Mouse (Mus musculus): ENCODE measurements around the gene Zfp687. TPM values are rescaled to one million over a fixed set of nuclear protein-coding genes. Genes with fewer than 3 reads are reported as not detected.
A peak's percentile ranks its signal among the peaks of the same experiment; 100 is the strongest.

The Zfp687 gene
- 20.3 and 23.1 TPM in 2 replicates for total RNA-seq (2014; rRNA removed)
- 9.8 and 13.1 TPM in 2 replicates for polyA plus RNA-seq (2015; fragmentation: Nextera tagmentation; extraction: Ambion mirVana)

- Histone ChIP-seq H3K36me3 (ENCODE audit: insufficient read depth) (peaks cover 15% of the 10 kb centered on the region), H3K27ac (ENCODE audit: low read depth, low read length) (peak within 1 kb of the TSS; percentile 97), H3K9me3 (ENCODE audit: low read length) (no peaks in the 10 kb centered on the region), H3K4me2 (ENCODE audit: low read depth) (peak within 1 kb of the TSS; percentile 99), H3K4me1 (ENCODE audit: insufficient read depth) (peaks cover 12% of the 10 kb centered on the region), H3K27me3 (ENCODE audit: insufficient read depth, low read length) (no peaks in the 10 kb centered on the region), H3K4me3 (ENCODE audit: low read depth, low read length) (peak within 1 kb of the TSS; percentile 77), H3K9ac (peak within 1 kb of the TSS; percentile 76)
- TF ChIP-seq CTCF (IDR thresholded peaks at IDR 0.05; ENCODE audit: low read depth), result no peak
- DNase-seq (peak; percentile 99), ATAC-seq (peak; percentile 98)
- 2% methylated on average over 37 of the region's 37 CpGs for WGBS
Measured at GRCm38 (mm10) chr3:95015337-95015872, at the start of gene Zfp687. Gene Zfp687, minus strand, starts transcription at chr3:95015448.

GRCm38 (mm10) chr3:95063741-95064140, 48.5 kb upstream of the Zfp687 start:
- no peaks in the 10 kb centered on the region for H3K4me1 ChIP-seq (ENCODE audit: insufficient read depth)
- TF ChIP-seq CTCF (IDR thresholded peaks at IDR 0.05; ENCODE audit: low read depth), result no peak
- no peak overlapping the region for H3K4me3 ChIP-seq (ENCODE audit: low read depth, low read length)
- WGBS, result 93% methylated on average over 4 of the region's 4 CpGs
- H3K9me3 ChIP-seq (ENCODE audit: low read length), result no peaks in the 10 kb centered on the region
- H3K4me2 ChIP-seq (ENCODE audit: low read depth), result no peak overlapping the region
- no peak overlapping the region for H3K27ac ChIP-seq (ENCODE audit: low read depth, low read length)
- no peaks in the 10 kb centered on the region for H3K27me3 ChIP-seq (ENCODE audit: insufficient read depth, low read length)
- DNase-seq, result no peak
- no peak for ATAC-seq
- peaks cover 86% of the 10 kb centered on the region for H3K36me3 ChIP-seq (ENCODE audit: insufficient read depth)
- no peak overlapping the region for H3K9ac ChIP-seq

GRCm38 (mm10) chr3:95058078-95058477, 42.8 kb upstream of the Zfp687 start:
- Histone ChIP-seq H3K4me3 (ENCODE audit: low read depth, low read length) (no peak overlapping the region), H3K4me1 (ENCODE audit: insufficient read depth) (no peaks in the 10 kb centered on the region), H3K27me3 (ENCODE audit: insufficient read depth, low read length) (no peaks in the 10 kb centered on the region), H3K9ac (no peak overlapping the region), H3K36me3 (ENCODE audit: insufficient read depth) (peaks cover 54% of the 10 kb centered on the region), H3K27ac (ENCODE audit: low read depth, low read length) (no peak overlapping the region), H3K9me3 (ENCODE audit: low read length) (no peaks in the 10 kb centered on the region), H3K4me2 (ENCODE audit: low read depth) (no peak overlapping the region)
- DNase-seq (no peak), ATAC-seq (no peak)
- TF ChIP-seq CTCF (IDR thresholded peaks at IDR 0.05; ENCODE audit: low read depth), result no peak
- 79% methylated on average over 8 of the region's 8 CpGs for WGBS

GRCm38 (mm10) chr3:95056275-95056674, 41.0 kb upstream of the Zfp687 start:
- Histone ChIP-seq H3K4me1 (ENCODE audit: insufficient read depth) (no peaks in the 10 kb centered on the region), H3K9me3 (ENCODE audit: low read length) (no peaks in the 10 kb centered on the region), H3K27me3 (ENCODE audit: insufficient read depth, low read length) (no peaks in the 10 kb centered on the region), H3K9ac (no peak overlapping the region), H3K27ac (ENCODE audit: low read depth, low read length) (no peak overlapping the region), H3K36me3 (ENCODE audit: insufficient read depth) (peaks cover 38% of the 10 kb centered on the region), H3K4me2 (ENCODE audit: low read depth) (no peak overlapping the region), H3K4me3 (ENCODE audit: low read depth, low read length) (no peak overlapping the region)
- WGBS, result 85% methylated on average over 7 of the region's 7 CpGs
- ATAC-seq (no peak), DNase-seq (no peak)
- TF ChIP-seq CTCF (IDR thresholded peaks at IDR 0.05; ENCODE audit: low read depth), result no peak

GRCm38 (mm10) chr3:95054481-95055260, 39.4 kb upstream of the Zfp687 start:
- Histone ChIP-seq H3K9me3 (ENCODE audit: low read length) (no peaks in the 10 kb centered on the region), H3K9ac (no peak overlapping the region), H3K27me3 (ENCODE audit: insufficient read depth, low read length) (no peaks in the 10 kb centered on the region), H3K27ac (ENCODE audit: low read depth, low read length) (no peak overlapping the region), H3K4me1 (ENCODE audit: insufficient read depth) (no peaks in the 10 kb centered on the region), H3K36me3 (ENCODE audit: insufficient read depth) (peaks cover 22% of the 10 kb centered on the region), H3K4me3 (ENCODE audit: low read depth, low read length) (no peak overlapping the region), H3K4me2 (ENCODE audit: low read depth) (no peak overlapping the region)
- TF ChIP-seq CTCF (IDR thresholded peaks at IDR 0.05; ENCODE audit: low read depth), result no peak
- no peak for DNase-seq
- WGBS, result 42% methylated on average over 10 of the region's 10 CpGs
- no peak for ATAC-seq

GRCm38 (mm10) chr3:95053701-95054100, 38.5 kb upstream of the Zfp687 start:
- no peaks in the 10 kb centered on the region for H3K9me3 ChIP-seq (ENCODE audit: low read length)
- ATAC-seq, result peak; percentile 40; the same call in 1 of the 2 replicates
- no peak overlapping the region for H3K4me2 ChIP-seq (ENCODE audit: low read depth)
- H3K4me1 ChIP-seq (ENCODE audit: insufficient read depth), result no peaks in the 10 kb centered on the region
- no peak overlapping the region for H3K27ac ChIP-seq (ENCODE audit: low read depth, low read length)
- DNase-seq, result peak; percentile 35
- H3K27me3 ChIP-seq (ENCODE audit: insufficient read depth, low read length), result no peaks in the 10 kb centered on the region
- H3K4me3 ChIP-seq (ENCODE audit: low read depth, low read length), result no peak overlapping the region
- no peak overlapping the region for H3K9ac ChIP-seq
- 37% methylated on average over 3 of the region's 3 CpGs for WGBS
- peaks cover 12% of the 10 kb centered on the region for H3K36me3 ChIP-seq (ENCODE audit: insufficient read depth)
- peak; percentile 72 for TF ChIP-seq CTCF (IDR thresholded peaks at IDR 0.05; ENCODE audit: low read depth)

GRCm38 (mm10) chr3:95052959-95053358, 37.7 kb upstream of the Zfp687 start:
- DNase-seq, result peak; percentile 72
- ATAC-seq, result peak; percentile 77
- H3K9ac ChIP-seq, result no peak overlapping the region
- H3K4me1 ChIP-seq (ENCODE audit: insufficient read depth), result no peaks in the 10 kb centered on the region
- peaks cover 5% of the 10 kb centered on the region; the same call in 1 of the 2 replicates for H3K36me3 ChIP-seq (ENCODE audit: insufficient read depth)
- 47% methylated on average over 1 of the region's 1 CpGs for WGBS
- H3K9me3 ChIP-seq (ENCODE audit: low read length), result no peaks in the 10 kb centered on the region
- TF ChIP-seq CTCF (IDR thresholded peaks at IDR 0.05; ENCODE audit: low read depth), result peak; percentile 83
- H3K4me3 ChIP-seq (ENCODE audit: low read depth, low read length), result no peak overlapping the region
- no peak overlapping the region for H3K4me2 ChIP-seq (ENCODE audit: low read depth)
- no peak overlapping the region for H3K27ac ChIP-seq (ENCODE audit: low read depth, low read length)
- no peaks in the 10 kb centered on the region for H3K27me3 ChIP-seq (ENCODE audit: insufficient read depth, low read length)

Data from forebrain, postnatal 0 days (tissue).